Mouse (Mus musculus): ENCODE results near the gene Inmt.
"Not testable (repeated sequence)": the region's sequence is repeated elsewhere in the genome, so short reads cannot be mapped to it uniquely, and the experiment has no call there.

Gene Inmt

DNA sequence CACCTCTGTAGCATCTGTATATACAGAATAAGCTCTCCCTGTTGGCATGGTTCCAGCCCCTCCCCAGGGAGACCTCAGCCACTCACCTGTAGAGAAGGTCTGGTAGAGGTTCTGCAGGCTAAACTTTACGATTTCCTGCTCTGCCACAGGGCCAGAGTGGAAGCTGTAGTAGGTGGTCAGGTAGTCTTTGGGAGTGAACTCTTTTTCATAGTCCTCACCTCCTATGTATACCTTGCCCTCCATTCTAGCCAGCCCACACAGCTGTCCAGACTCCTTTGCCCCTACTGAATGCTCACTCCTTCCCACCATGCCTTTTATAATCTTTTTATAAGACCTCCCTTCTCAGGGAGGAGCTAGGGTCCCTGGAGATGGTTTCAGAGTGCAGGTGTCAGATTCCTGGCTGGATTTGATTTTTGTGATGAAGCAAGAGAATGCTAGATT lies at the start of gene Inmt:
Gene Inmt, minus strand, starts transcription at position 303 of the 441 bp plus-strand sequence.
- DNase-seq (ENCODE audit: low spot score in 2 of 2): no peak

DNA sequence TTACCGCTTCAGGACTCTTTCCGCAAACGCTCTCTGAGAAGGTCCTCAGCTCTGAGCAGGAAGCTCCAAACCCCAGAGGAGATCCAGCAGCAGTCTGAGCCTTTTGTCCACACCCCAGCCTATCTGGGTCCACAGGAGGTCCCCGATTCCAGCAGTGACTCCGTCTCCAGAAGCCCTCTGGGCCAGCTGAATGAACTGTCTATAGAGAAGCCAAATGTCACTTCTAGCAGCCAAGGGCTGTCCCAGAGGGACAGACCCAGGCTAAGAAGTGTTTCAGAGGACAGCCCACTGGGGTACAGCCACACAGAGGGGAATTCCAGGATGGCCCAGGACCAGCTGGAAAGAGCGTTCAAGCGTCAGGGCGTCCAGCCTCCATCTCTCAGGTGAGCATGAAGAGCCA lies 49.1 kb upstream of the Inmt start:
- DNase-seq (ENCODE audit: low spot score in 2 of 2): no peak

DNA sequence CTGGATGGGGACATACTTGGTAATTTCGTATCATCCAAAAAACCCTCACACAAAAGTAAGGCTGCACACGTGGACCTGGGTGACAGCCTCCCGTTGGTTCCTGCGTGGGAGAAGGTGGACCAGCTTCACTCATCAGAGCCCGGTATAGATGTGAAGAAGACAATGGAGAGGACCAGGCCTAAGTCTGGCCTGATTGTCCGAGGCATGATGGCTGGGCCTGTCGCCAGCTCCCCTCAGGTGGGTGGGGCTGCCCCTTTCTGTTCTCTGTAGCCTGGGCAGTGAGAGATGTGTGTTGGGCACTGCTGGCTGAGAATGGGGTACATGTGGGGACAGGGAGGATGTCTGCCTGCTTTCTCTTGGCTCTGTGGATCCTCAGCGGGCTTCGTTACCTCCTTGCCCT lies 43.4 kb upstream of the Inmt start:
- DNase-seq (ENCODE audit: low spot score in 2 of 2): no peak

DNA sequence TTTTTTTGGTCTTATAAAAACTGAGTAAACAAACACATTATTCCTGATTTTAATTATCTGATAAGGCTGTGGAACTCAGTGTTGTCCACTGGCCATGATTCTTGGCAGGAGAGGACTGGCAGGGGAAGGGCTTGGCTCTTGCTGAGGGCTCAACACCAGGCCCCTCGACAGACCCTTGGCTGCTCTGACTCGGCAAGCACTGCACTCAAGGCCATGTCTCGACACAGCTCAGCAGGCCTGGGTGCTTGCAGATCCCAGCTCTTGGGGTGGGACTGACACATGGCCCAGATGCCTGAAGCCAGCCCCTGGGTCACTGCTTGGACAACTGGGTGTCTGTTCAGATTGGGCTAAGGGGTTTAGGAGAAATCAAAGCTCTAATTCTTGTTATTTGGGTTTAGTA lies 39.7 kb upstream of the Inmt start:
- no peak for DNase-seq (ENCODE audit: low spot score in 2 of 2)

DNA sequence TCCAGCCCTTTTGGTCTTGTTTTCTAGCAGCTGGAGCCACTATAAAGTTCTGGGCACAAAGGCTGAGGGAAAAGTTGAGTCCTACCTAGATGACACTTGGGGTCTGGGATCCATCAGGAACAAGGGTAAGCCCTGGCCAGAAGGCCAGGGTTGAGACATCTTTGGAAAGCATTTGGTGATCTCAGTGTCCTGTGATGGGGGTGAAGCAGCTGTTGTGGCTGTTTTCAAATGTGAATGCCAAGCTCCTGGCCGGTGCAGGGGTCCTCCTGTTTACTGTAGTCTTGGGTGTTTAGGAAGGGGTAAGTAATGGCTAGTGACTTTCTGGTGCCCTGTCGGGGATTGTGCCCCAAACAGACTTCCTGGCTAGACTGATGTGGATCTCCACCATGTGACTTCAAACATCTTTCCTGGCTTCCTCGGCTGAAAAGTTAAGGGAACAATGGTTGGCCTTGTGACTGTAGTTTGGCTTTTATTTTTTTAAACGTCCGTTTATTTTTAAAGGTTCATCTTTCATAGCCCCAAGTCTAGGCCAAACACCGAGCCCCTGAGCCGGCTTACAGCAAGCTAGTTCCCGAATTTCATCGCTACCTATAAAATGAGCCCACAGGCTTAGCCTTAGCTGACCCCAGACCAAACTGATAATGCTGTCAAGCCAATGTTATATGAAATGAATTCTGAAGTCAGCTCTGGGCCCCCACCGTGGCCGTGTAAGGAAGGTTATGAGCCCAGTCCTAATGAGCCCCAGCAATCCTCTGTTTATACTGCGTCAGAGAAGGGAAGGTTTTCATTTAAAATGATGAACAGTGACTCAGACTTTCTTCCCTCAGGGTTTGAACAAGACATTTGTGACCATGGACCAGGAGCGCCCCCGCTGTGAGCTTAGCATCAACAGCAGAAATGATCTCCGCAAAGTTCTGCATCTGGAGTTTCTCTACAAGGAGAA lies 35.9 kb upstream of the Inmt start:
- no peak for DNase-seq (ENCODE audit: low spot score in 2 of 2)

DNA sequence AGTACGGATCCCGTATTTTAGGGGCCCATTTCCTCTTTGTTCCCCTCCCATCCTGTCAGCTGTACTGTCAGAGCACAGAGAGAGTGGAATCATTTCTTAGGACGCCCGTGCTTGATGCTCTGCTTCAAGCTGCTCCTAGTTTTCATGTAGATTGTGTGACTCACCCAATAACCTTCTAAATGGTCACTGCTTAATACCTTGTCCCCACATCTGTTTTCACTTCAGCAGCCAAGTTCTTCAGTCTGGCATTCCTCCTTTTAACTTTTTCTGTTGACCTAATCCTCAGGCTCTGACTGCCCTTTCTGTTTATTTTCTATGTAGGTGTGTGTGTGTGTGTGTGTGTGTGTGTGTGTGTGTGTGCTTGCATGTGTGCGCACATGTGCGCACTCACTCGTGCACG lies 32.9 kb upstream of the Inmt start:
- DNase-seq (ENCODE audit: low spot score in 2 of 2): no peak

DNA sequence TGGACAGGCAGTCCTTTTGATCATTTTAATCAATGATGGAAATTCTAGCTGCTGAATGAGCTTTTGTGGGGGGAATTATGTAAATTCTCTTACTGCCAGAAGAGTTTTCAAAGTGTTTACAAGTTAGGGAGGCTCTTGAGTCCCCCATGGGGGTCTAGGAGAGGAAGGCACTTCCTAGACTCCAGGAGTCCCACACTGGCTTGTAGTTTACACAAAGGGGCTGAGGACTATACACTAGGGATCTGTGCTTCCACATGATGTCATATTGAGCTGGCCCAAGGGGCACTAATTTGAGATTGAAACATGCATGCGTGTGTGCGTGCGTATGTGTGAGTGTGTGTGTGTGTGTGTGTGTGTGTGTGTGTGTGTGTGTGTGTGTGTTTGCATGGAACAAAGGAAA lies 29.1 kb upstream of the Inmt start:
- DNase-seq (ENCODE audit: low spot score in 2 of 2): no peak

DNA sequence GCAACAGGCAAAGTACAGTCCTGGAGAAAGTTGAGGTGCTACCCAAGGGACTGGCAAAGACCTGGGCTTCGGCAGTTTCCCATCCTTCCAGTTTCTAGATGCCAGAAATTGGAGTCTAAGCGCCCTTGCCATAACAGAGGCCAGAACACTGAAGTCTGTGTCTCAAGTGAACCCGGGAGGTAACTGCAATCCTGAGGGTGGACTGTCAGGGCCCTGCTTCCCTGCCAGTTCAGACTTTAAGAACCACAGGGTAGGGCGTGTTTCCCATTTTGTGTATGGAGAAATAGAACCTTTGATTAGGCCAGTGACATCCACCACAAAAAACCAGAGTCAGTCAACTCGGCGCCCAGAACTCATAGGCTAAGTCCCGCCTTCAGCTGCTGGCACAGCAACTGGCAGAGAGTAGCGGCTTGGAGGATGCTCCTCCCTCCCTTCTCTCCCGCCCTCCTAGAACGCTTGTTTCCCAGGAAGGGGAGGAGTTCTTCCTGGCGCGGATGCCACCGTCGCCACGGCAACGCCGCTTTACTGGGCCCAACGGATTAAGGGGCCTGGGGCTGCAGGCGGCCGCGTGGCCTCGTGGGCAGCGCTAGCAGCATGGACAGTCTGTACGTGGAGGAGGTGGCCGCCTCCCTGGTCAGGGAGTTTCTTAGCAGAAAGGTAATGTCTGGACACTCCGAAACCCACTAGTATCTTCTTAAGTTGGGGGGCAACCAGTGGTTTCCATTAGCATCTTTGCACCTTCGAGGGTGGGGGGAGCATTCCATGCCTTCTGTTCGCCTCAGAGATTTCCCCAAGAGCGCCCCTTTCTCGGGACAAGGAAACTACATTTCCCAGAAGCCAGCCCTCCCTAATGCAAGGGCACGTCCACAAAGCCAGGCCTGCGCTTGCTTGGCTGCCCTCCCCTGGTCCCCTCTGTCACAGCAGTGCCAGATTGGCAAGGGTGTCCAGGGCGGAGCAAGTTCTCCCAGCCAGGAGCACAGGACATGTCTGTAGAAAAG lies 28.4 kb upstream of the Inmt start, which contains the start of gene Mindy4:
Gene Mindy4, plus strand, starts transcription at position 471 of the 998 bp plus-strand sequence.
- DNase-seq (ENCODE audit: low spot score in 2 of 2): peak; percentile 65 to 71

DNA sequence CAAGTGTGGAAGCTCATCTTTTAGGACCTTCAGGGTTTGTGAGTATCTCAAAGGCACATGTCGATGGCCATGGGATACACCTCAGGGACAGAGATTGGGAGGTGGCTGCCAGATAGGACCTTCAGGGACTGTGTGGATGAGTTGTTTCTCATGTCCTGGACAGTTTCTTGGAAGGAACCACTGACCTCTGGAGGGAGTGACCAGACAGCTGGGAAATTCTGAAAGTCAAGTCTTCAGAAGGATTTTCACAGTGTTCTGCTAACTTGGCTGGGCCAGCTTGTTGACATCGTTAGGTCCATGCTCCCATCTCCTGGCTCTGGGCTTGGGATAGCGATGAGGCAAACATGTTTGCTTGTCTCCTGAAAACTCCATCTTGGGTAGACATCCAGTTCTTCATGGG lies 24.2 kb upstream of the Inmt start:
- DNase-seq (ENCODE audit: low spot score in 2 of 2): no peak

DNA sequence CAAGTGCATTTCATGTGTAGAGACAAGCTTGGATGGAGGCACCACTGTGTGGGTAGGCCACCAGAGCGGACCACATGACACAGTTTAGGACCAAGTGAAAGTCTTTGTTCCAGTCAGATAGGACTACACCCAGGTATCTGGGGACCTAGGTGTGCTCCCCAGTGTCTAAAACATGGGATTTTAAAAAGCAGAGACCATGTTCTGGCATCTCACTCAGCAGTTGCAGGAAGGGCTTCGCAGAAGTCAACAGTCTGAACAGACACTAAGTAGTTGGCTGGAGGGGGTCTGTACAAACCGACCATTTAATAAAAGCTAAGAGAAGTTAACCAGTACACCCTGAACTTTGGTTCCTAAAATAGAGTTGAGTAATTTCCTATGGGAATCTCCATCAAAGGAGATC lies 18.3 kb upstream of the Inmt start:
- DNase-seq (ENCODE audit: low spot score in 2 of 2): no peak

DNA sequence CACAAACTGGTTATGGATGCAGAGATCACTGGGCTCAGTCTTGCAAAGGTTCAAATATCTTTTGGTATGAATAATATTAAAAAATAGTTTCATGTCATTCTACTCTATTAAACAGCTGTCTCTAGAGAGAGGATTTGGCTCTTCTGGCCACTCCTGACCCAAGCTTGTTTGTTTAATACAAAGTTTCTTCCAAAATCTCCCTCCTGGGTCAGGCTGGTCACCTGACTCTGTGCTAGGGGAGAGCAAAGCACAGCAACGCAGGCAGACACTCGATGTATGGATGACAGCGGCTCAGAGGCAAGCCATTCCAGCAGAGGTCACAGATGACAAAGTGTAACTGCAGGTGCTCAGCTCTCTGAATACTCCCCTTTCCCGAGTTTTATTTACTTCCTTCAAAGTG lies 16.7 kb upstream of the Inmt start:
- DNase-seq (ENCODE audit: low spot score in 2 of 2): no peak

DNA sequence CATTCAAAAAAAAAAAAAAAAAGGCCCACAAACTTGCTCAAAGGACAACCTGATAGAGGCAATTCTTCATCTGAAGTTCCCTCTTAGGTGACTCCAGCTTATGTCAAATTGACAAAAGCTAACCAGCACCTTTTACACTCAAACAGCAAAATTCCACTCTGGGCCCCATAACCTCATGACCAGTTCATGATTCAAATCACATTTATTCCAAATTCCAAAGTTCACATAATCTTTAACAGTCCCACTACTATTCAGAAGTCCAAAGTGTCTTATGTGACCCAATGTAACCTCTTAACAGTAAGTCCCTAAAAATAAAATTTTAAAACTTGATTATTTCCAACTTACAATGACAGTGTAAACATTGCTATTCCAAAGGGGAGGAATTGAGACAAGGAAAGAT lies 14.6 kb upstream of the Inmt start:
- DNase-seq (ENCODE audit: low spot score in 2 of 2): no peak

DNA sequence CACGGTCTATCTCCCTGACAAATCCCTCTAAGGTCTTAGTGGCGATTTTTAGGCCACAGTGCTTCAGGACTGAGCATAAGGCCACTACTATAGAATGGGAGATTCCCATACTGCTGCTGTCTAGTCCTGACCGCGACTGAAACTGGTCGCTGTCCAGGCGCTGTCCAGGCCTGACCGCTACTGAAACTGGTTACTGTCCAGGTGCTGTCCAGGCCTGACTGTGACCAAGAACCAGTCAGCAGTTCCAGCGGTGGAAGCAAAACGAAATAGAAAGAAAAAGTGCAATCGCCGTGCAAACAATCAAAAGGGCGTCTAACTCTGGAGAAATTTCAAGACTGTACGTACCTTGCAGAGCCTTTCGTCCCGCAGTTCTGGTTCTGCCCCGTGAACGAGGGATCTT lies 13.0 kb upstream of the Inmt start:
- DNase-seq (ENCODE audit: low spot score in 2 of 2): not testable (repeated sequence)

DNA sequence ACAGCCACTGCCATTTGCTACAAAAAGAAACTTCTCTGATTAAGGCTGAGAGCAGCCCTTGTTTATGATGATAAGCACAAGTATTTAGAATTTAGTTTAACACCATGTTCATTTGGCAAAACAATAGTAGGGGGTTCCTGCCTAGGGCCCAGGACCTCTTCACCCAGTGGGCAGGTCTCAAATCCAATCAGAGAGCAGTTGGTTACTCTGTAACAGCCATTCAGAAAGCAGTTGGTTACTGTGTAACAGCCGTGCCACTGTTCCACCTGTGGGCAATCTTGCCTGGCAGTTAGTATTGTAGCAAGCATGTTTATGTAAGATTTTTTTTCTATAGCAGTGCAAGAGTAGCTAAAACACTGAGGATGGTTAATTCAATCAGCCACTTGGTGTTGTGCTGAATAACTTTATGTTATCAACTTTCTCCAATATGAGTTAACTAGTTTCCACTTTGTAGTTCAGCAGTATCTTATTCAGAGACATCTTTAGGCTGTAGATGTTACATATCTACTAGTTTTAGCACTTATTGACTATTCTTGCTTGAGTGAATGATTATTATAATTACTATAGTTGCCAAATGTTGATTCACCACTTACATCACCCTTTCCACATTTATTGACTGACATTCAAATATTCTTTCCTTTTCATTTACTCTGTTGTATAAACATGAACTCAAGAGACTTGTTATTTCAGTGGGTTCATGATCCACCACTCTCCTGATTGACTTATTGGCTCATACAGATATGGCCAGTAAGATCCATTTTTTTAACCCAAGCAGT lies 8.0 kb upstream of the Inmt start:
- DNase-seq (ENCODE audit: low spot score in 2 of 2): no peak

DNA sequence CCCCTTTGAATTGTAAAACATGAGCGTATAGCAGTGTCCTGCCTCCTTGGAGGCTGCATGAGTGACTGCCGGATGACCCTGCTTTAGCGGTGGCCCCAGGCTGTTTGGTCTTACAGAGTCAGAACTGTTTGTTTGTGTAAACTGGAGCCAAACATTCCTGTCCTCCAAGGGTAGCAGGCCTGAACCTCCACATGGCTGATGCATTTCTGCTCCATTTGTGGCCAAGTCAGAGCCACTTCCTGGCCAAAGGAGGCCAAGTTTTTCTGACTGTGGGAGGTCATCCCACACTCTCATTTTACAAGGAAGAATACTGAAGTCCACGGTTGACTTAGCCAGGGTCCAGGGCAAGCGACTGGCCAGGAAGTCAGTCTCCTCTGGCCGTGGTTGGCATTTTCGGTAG lies 4.7 kb upstream of the Inmt start:
- no peak for DNase-seq (ENCODE audit: low spot score in 2 of 2)

DNA sequence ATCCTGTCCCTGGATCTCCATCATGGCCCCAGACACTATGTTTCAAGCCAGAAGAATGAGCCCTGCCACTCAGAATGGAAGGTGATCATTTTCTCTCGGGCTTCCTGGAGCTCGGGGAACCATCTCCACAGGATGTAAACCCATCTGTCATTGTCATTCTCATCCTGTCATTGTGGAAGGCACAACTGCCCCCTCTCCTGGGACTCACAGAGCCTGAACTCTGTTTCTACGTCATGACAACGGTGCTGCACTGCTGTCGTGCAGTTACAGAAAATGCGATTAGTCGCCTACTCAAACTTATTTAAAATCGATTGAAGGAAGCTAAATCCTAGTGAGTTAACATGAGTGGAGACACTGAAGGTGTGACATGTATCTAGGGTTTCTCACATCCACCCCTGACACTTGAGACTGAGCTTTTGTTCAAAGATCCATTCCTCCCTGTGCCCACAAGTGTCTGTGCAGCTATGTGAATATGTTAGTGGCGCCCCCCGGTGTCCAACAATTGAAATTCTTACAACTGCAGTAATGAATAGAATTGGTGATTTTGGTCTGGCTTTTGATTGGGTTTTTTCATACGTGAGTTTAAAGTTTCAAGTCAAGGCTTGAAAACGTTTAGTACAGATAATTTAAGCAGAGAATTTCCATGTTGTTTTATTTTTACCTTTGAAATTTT lies 2.4 kb upstream of the Inmt start:
- DNase-seq (ENCODE audit: low spot score in 2 of 2): peak in 1 of 2 experiments; percentile 23

DNA sequence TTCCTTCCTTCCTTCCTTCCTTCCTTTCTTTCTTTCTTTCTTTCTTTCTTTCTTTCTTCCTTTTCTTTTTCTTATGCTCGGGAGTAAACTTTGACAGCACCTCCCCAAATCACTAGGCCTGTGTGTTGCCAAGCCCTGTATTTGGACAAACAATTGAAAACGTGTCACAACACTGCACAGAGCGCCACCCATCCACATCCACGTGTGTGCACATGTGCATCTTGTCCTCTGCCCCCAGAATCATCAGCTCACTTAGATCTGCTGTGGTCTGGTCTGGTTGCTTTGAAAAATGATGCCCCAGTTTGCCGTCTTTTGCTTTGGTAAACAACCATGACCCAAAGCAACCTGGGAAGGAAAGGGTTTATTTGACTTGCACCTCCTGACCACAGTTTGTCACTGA lies 1.0 kb upstream of the Inmt start:
- DNase-seq (ENCODE audit: low spot score in 2 of 2): no peak

DNA sequence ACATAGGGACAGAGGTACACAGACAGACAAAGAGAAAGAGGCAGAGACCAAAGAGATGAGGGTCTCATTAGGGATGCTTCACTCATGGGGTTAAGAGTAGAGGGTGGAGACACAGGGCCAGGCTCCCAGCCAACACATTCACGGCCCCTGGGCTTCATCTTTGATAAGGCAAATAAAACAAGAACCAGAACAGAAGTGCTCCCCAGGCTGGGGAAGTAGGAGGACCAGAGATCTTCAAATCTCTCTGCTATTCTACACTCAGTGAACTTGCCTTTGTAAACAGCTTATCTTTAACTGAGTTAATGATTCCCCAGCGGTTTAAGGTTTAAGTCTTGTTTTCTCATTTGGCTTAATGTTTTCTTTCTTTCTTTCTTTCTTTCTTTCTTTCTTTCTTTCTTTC lies 613 bp upstream of the Inmt start:
- no peak for DNase-seq (ENCODE audit: low spot score in 2 of 2)

DNA sequence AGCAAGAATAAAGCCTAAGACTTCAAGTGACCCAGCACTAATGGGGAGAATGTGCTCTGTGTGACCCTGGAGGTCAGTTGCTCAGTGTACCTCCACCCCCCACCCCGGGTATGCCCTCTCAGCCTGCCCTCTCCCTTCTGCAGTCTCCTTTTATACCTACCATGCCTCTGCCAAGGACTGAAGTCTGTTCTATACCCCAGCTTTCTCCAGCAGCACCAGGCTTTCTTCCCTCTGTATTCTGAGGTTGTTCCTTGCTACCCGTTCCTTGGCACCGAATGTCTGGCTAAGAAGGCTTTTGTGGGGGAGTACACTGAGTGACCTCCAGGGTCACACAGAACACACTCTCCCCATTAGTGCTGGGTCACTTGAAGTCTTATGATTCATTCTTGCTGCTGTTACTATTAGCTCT lies 898 bp downstream of the Inmt start:
- no peak for DNase-seq (ENCODE audit: low spot score in 2 of 2)

DNA sequence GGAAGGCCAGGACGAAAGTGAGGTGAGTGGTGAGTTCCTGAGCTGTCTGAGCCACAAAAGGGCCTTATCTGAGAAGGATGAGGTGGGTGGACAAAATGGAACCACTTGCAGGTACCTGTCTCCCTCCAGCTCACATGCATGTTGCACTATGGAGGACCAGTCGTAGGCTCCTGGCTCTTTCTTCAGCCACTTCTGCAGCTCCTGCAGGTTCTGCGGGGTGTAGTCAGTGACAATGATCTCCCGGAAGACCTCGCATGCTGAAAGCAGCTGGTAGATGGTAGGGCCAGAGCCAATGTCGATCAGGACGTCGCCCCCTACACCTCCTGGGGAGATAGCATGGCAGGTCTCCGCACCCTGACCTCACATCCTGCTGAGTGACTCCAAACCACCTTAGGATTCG lies 1.7 kb downstream of the Inmt start:
- DNase-seq (ENCODE audit: low spot score in 2 of 2): no peak

DNA sequence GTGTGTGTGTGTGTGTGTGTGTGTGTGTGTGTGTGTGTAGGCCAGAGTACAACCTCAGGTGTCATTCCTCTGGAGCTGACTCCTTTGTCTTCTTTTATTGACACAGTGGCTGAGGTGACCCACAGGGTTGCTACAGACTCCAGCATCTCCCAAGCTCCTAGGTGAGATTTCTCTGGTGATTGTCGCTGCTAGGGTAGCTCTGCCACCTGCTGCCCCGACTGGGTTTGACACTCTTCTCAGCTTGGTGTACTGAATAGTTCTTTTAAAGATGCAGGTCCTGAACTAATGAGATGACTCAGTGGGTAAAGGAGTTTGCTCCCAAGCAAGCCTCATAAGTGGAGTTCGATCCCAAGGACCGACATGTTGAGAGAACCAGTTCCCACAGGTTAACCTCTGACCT lies 3.2 kb downstream of the Inmt start:
- DNase-seq (ENCODE audit: low spot score in 2 of 2): no peak
